Mouse (Mus musculus) large intestine, adult 2 months (tissue): ENCODE data around the gene Irgc1. TPM values are rescaled to one million over a fixed set of nuclear protein-coding genes. Genes with fewer than 3 reads are reported as not detected.

Source experiments
- DNase-seq: peaks from one replicate; pipeline ENCODE4 v3.0.0-alpha.2; 2012; ENCODE audit warnings: low read depth, low spot score
- WGBS: fragments of 180-500 bp; shearing (Covaris S2); methylation state at CpG from one replicate; pipeline ENCODE4 v1.1.7; 2018; 5-methylcytosine and 5-hydroxymethylcytosine counted together
- polyA plus RNA-seq: library from polyadenylated mRNA; depleted of rRNA; stranded (reverse); fragments of >200 nt; gene quantifications from 2 replicates; pipeline ENCODE4 v1.2.3, GENCODE M21; 2012

Gene Irgc1
- polyA plus RNA-seq, 1 experiment: 0.84 TPM

GRCm38 (mm10) chr7:24473913-24474529, 21.9 kb upstream of the Irgc1 start:
- DNase-seq: no peak
- 55% methylated on average over 10 of the region's 10 CpGs for WGBS

DNA sequence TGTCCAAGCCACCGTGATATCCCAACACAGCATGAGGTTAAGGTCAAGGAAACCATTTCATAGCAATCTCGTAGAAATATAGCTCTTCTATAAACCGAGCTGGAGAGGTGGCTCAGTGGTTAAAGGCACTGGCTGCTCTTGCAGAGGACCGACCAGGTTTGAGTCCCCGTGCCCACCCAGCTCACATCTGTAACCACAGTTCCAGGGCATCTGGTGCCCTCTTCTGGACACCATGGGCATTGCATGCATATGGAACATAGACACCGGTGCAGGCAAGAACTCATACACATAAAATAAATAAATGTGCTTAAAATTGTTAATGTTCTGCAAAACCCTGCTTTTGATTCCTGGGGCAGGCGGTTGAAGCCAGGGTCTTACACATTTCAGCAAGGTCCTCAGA, 20.8 kb upstream of the Irgc1 start:
- 83% methylated on average over 7 of the region's 7 CpGs for WGBS
- DNase-seq: no peak

GRCm38 (mm10) chr7:24472442-24472841, 20.3 kb upstream of the Irgc1 start:
- DNase-seq: no peak
- WGBS: 72% methylated on average over 6 of the region's 6 CpGs

- WGBS: 79% methylated on average over 7 of the region's 7 CpGs
- no peak for DNase-seq
Observed at GRCm38 (mm10) chr7:24470356-24470755, 18.3 kb upstream of the Irgc1 start.

GRCm38 (mm10) chr7:24469126-24469525, 17.0 kb upstream of the Irgc1 start:
- DNase-seq: no peak
- 89% methylated on average over 3 of the region's 3 CpGs for WGBS

DNA sequence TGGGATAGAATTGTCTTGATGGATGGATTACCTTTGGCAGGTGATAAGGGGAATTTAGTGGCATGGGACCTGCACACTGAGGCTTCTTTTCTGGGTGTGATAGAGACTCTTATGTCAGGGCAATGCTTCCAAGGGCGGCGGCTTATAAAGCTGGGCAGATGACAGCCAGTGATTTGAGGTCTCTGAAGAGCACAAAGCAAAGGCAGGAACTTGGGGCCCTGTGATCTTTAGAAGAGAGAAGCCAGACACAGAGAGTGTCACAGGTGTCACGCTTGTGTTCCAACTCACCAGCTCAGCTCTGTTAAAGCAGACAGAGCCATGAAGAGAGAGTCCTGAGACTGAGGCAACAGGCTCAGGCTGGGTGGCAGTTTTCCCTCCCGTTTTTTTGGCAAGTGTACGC, 15.8 kb upstream of the Irgc1 start:
- WGBS: 81% methylated on average over 5 of the region's 5 CpGs
- no peak for DNase-seq

DNA sequence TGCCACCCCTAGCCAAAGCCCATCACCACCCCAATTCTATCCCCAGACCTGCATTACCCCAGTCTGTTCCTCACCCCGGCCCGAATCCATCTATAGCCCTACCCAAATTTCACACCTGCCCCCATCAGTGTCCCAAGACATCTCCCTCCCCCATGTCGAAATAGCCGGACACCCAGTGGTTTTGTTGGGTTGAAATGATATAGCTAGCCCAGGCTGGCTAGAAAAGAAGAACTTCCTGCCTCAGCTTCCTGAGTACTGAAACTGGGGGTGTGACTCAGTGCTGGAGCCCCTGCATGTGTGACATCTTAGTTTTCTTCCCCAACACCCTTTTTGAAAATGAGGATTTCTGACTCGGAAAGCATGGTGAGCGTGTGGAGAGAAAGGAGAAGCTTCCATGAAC, 14.7 kb upstream of the Irgc1 start:
- no peak for DNase-seq
- 89% methylated on average over 6 of the region's 6 CpGs for WGBS

GRCm38 (mm10) chr7:24462388-24463319, 10.6 kb upstream of the Irgc1 start, which contains the start of gene Plaur:
Plaur (plus strand) TSS chr7:24462484.
- WGBS: 1% methylated on average over 27 of the region's 27 CpGs
- DNase-seq: peak; percentile 51

- no peak for DNase-seq
- 20% methylated on average over 14 of the region's 14 CpGs for WGBS
Observed at GRCm38 (mm10) chr7:24461376-24462051, 9.4 kb upstream of the Irgc1 start.

DNA sequence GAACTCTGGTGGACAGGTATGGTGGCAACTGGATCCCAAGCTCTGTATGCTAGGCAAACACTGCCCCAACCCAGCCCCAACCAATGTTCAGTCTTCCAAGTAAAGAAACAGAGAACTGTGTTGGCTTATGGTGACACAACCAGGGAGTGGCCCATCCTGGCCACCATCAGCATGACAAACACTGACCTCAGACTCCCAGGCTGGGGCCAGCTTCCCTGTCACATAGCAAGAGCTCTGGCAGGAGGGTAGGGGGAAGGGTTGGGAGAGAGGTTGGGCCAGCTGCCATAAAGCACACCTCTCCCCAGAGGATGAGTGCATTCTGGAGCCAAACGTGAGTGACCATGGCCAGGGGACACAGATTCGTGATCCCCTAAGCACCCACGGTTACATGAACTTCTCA, 7.7 kb upstream of the Irgc1 start:
- peak; percentile 60 for DNase-seq
- 10% methylated on average over 3 of the region's 3 CpGs for WGBS

- no peak for DNase-seq
- WGBS: 29% methylated on average over 5 of the region's 5 CpGs
Observed at GRCm38 (mm10) chr7:24459440-24459839, 7.3 kb upstream of the Irgc1 start.

DNA sequence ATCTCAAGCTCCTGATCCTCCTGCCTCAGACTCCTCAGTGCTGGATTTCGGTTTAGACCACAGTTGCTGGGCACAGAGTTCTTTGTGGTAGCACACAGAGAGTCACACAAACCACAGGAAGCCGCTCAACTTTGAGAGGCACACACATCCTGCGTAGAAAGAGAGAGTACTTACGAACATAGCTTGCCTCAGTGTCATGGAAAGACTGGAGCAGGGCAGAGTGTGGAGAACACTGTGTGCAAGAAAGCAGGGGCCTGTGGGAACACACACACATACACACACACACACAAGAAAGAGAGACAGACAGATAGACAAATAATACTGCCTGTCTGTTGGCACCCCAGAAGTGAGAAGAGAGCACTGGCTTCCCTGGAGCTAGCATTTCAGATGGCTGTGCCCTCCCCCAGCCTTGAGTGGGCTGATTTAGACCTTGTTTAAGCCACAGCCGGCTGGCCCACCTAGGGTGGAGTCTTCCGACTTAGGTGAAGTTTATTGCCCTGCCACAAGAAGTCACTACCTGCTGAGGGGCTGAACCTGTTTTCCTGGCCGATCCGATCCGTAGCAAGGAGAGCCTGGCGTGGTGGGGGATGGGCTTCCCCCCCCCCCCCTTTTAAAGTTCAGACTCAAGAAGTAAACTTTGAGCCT, 5.8 kb upstream of the Irgc1 start:
- 42% methylated on average over 10 of the region's 10 CpGs for WGBS
- DNase-seq: no peak

GRCm38 (mm10) chr7:24455726-24456125, 3.6 kb upstream of the Irgc1 start:
- 46% methylated on average over 5 of the region's 5 CpGs for WGBS
- DNase-seq: no peak

DNA sequence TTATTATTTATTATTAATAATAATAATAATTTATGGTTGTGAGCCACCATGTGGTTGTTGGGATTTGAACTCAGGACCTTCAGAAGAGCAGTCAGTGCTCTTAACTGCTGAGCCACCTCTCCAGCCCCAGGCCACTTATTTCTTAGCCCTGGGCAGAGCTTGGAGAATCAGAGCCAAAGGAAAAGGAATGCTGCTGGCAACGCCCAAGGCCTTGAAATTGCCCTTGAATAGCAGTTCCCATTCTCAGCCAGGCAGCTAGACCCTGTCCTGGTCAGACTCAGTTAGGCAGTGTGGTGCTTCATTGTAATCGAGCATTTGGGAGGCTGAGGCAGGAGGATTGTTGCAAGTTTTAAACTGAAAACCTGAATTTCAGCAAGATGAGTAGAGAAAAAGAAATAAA, 2.1 kb upstream of the Irgc1 start:
- no peak for DNase-seq
- 45% methylated on average over 2 of the region's 2 CpGs for WGBS

GRCm38 (mm10) chr7:24450585-24451017, 1.5 kb downstream of the Irgc1 start:
- 27% methylated on average over 9 of the region's 9 CpGs for WGBS
- no peak for DNase-seq

DNA sequence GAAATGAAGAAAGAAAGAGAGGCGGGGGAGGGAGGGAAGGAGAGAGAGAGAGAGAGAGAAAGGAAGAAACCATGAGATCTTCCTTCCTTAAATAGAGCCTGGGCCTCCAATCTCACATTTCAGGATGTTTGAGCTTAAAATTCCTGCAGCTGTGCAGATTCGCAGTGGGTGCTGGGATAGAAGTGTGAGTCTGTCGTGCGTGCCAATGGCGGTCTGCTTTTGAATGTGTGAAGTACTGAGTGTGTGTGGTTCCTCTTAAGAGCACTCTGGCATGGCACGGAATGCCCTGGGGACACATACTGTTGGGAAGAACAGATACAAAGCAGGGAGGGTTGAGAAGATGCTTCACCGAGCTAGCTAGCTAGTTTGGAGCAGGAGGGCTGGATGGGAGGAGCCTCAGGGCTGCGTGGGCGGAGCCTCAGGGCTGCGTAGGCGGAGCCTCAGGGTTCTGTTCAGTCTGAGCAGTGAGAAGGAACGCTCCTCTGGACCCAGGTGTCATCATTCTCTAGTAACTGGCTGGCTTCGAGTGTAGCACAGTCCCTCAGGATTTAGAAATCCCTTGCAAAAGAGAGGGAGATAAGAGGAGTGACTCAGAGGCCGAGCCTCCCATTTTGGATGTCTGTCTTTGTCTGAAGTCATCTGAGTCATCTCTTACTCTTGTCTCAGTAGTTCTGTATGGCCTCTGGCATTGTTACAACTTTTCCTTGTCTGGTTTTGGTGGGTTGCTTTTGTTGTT, 3.1 kb downstream of the Irgc1 start:
- 49% methylated on average over 14 of the region's 14 CpGs for WGBS
- no peak for DNase-seq

DNA sequence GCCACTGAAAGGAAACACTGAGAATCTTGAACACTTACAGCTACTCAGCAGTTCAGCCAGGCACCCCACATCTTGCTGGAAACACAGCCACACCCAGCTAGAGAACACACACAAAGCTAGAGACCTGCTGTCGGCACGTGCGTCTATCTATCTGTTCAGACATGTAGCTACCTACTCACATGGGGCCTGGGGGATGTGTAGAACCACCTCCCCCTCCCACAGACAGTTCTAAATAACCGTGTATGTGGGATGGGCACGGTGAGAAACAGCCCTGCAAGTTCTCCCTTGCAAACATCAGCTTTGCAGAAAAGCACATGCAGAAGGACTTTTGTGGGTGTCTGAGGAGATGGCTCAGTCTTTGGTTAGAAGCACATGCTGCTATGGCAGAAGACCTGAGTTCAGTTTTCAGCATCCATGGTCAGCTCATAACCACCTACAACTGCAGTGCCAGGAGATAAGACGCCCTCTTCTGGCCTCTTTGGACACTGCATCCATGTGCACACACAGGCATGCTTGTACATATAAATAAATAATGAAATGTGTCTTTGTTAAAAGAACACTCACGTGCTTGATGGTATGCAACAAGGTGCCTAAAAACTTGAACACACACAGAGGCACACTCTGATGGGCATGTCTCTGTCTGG, 5.3 kb downstream of the Irgc1 start:
- 45% methylated on average over 7 of the region's 7 CpGs for WGBS
- no peak for DNase-seq

DNA sequence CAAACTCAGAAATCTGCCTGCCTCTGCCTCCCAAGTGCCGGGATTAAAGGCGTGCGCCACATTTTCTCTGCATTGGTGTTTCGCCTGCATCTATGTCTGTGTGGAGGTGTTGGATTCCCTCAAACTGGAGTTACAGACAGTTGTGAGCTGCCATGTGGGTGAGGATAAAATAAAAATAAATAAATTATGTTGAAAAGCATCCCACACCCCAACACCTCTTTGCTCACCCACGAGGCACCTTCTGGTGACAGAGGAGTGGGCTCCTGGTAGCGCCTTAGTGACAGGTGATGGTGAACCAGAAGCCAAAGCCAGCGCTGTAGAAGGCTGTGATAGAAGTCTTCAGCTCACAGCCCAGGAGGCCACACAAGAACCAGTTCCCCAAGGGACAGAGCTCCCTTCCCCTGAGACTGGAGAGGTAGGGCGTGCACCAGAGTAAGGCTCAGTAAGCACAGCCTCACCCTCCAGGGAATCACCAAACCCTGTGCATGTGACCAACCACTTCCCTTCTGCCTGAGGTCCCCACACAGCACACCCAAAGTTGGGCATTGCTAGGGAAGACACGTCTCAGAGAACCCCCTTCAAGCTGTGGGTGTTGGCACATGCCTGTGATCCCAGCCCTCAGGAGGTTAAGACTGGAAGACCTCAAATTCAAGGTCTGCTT, 6.7 kb downstream of the Irgc1 start:
- no peak for DNase-seq
- WGBS: 81% methylated on average over 9 of the region's 9 CpGs
